Mouse (Mus musculus) embryonic facial prominence, embryonic 15.5 days (tissue): ENCODE measurements around the gene Irf2bpl. TPM values are rescaled to one million over a fixed set of nuclear protein-coding genes. Genes with fewer than 3 reads are reported as not detected.
A peak's percentile ranks its signal among the peaks of the same experiment; 100 is the strongest.

Source experiments
- ATAC-seq: fragments of 200-750 bp; cut with Nextera tagmentation; 2 replicates; pipeline ENCODE4 v1.8.0; 2017; ENCODE audit warnings: low read depth, moderate TSS enrichment; ENCODE audit not compliant: insufficient number of reproducible peaks, low FRiP score, low TSS enrichment
- H3K27ac ChIP-seq: fragments of 300-500 bp; sonication (generic); replicated peaks from 2 replicates; pipeline ENCODE4 v1.5.1; 2015; ENCODE audit warnings: mild to moderate bottlenecking, inconsistent platforms
- H3K27me3 ChIP-seq: fragments of 300-500 bp; sonication (generic); 2 replicates; pipeline ENCODE4 v1.6.1; 2015; ENCODE audit warnings: inconsistent platforms
- H3K36me3 ChIP-seq: fragments of 300-500 bp; sonication (generic); 2 replicates; pipeline ENCODE4 v1.6.1; 2015; ENCODE audit warnings: mild to moderate bottlenecking, inconsistent platforms
- H3K4me1 ChIP-seq: fragments of 300-500 bp; sonication (generic); 2 replicates; pipeline ENCODE4 v1.6.1; 2015; ENCODE audit warnings: inconsistent platforms
- H3K4me2 ChIP-seq: fragments of 300-500 bp; sonication (generic); replicated peaks from 2 replicates; pipeline ENCODE4 v1.6.1; 2015; ENCODE audit warnings: mild to moderate bottlenecking, inconsistent platforms
- H3K4me3 ChIP-seq: fragments of 300-500 bp; sonication (generic); replicated peaks from 2 replicates; pipeline ENCODE4 v1.5.1; 2015; ENCODE audit warnings: mild to moderate bottlenecking, inconsistent platforms
- H3K9ac ChIP-seq: fragments of 300-500 bp; sonication (generic); 2 replicates; pipeline ENCODE4 v1.6.1; 2015; ENCODE audit warnings: inconsistent platforms
- H3K9me3 ChIP-seq: fragments of 300-500 bp; sonication (generic); replicated peaks from 2 replicates; pipeline ENCODE4 v1.6.1; 2016; ENCODE audit warnings: inconsistent platforms
- WGBS: fragments of 180-500 bp; shearing (Covaris S2); methylation state at CpG from one replicate; pipeline ENCODE4 v1.1.7; 2015; 5-methylcytosine and 5-hydroxymethylcytosine counted together
- polyA plus RNA-seq: library from polyadenylated mRNA; unstranded; fragments of >200 nt; fragmentation: Nextera tagmentation; extraction: Ambion mirVana; gene quantifications from 2 replicates; pipeline ENCODE4 v1.2.1, GENCODE M21; 2015

Irf2bpl gene
- polyA plus RNA-seq, 1 experiment from 2014 or later = 50.6 TPM

- no peak overlapping the region for H3K9ac ChIP-seq
- peak overlapping the region; percentile 61; the same call in 1 of the 2 replicates for H3K27ac ChIP-seq
- 54% methylated on average over 6 of the region's 6 CpGs for WGBS
- peaks cover 34% of the 10 kb centered on the region for H3K4me1 ChIP-seq
- H3K36me3 ChIP-seq = no peaks in the 10 kb centered on the region
- no peak overlapping the region for H3K4me2 ChIP-seq
- no peaks in the 10 kb centered on the region for H3K9me3 ChIP-seq
- 0 out of 2 replicates have a peak, but pooled peaks have one; percentile 23 for ATAC-seq
- H3K4me3 ChIP-seq = no peak overlapping the region
- H3K27me3 ChIP-seq = no peaks in the 10 kb centered on the region
These were observed 30.2 kb upstream of the Irf2bpl start for GRCm38 (mm10) chr12:86914756-86915155.

GRCm38 (mm10) chr12:86914351-86914750 is 29.8 kb upstream of the Irf2bpl start:
- WGBS = 64% methylated on average over 2 of the region's 2 CpGs
- Histone ChIP-seq H3K4me3 (no peak overlapping the region), H3K4me2 (no peak overlapping the region), H3K4me1 (peaks cover 33% of the 10 kb centered on the region), H3K36me3 (no peaks in the 10 kb centered on the region), H3K9me3 (no peaks in the 10 kb centered on the region), H3K27me3 (no peaks in the 10 kb centered on the region), H3K9ac (no peak overlapping the region), H3K27ac (peak overlapping the region; percentile 61; the same call in 1 of the 2 replicates)
- no peak for ATAC-seq

GRCm38 (mm10) chr12:86912335-86913093 is 27.9 kb upstream of the Irf2bpl start:
- WGBS = 10% methylated on average over 22 of the region's 22 CpGs

GRCm38 (mm10) chr12:86911482-86911931 is 26.9 kb upstream of the Irf2bpl start:
- Histone ChIP-seq H3K9me3 (no peaks in the 10 kb centered on the region), H3K9ac (no peak overlapping the region), H3K36me3 (no peaks in the 10 kb centered on the region), H3K27me3 (no peaks in the 10 kb centered on the region), H3K4me1 (peaks cover 25% of the 10 kb centered on the region), H3K4me2 (no peak overlapping the region), H3K4me3 (no peak overlapping the region), H3K27ac (no peak overlapping the region; the same call in 1 of the 2 replicates)
- 28% methylated on average over 10 of the region's 10 CpGs for WGBS
- ATAC-seq = no peak

More at GRCm38 (mm10) chr12:86912335-86913093, 27.9 kb upstream of the Irf2bpl start:
- peak overlapping the region; percentile 27; the same call in 1 of the 2 replicates for H3K4me2 ChIP-seq
- H3K27ac ChIP-seq = peak overlapping the region; percentile 48; the same call in 1 of the 2 replicates
- H3K36me3 ChIP-seq = no peaks in the 10 kb centered on the region
- H3K9ac ChIP-seq = no peak overlapping the region
- H3K9me3 ChIP-seq = no peaks in the 10 kb centered on the region
- ATAC-seq = no peak
- H3K4me3 ChIP-seq = no peak overlapping the region
- H3K27me3 ChIP-seq = no peaks in the 10 kb centered on the region
- H3K4me1 ChIP-seq = peaks cover 24% of the 10 kb centered on the region

- no peak for ATAC-seq
- Histone ChIP-seq H3K27me3 (no peaks in the 10 kb centered on the region), H3K36me3 (no peaks in the 10 kb centered on the region), H3K4me2 (no peak overlapping the region), H3K4me1 (peaks cover 21% of the 10 kb centered on the region), H3K27ac (no peak overlapping the region), H3K9ac (no peak overlapping the region), H3K9me3 (no peaks in the 10 kb centered on the region), H3K4me3 (no peak overlapping the region)
- 2% methylated on average over 15 of the region's 15 CpGs for WGBS
These were observed 21.8 kb upstream of the Irf2bpl start for GRCm38 (mm10) chr12:86906395-86906794.

- H3K9ac ChIP-seq = no peak overlapping the region
- H3K4me1 ChIP-seq = peaks cover 19% of the 10 kb centered on the region
- no peaks in the 10 kb centered on the region for H3K27me3 ChIP-seq
- H3K36me3 ChIP-seq = no peaks in the 10 kb centered on the region
- peak; percentile 30; the same call in 1 of the 2 replicates for ATAC-seq
- H3K27ac ChIP-seq = no peak overlapping the region; the same call in 1 of the 2 replicates
- WGBS = 62% methylated on average over 7 of the region's 7 CpGs
- no peak overlapping the region for H3K4me2 ChIP-seq
- H3K4me3 ChIP-seq = no peak overlapping the region
- no peaks in the 10 kb centered on the region for H3K9me3 ChIP-seq
These were observed 21.3 kb upstream of the Irf2bpl start for GRCm38 (mm10) chr12:86905876-86906275.

- WGBS = 11% methylated on average over 4 of the region's 4 CpGs
- no peaks in the 10 kb centered on the region for H3K27me3 ChIP-seq
- no peak overlapping the region for H3K4me2 ChIP-seq
- no peaks in the 10 kb centered on the region for H3K9me3 ChIP-seq
- no peak overlapping the region for H3K27ac ChIP-seq
- no peak overlapping the region for H3K9ac ChIP-seq
- no peak for ATAC-seq
- peaks cover 25% of the 10 kb centered on the region for H3K4me1 ChIP-seq
- H3K4me3 ChIP-seq = no peak overlapping the region
- H3K36me3 ChIP-seq = no peaks in the 10 kb centered on the region
These were observed 20.6 kb upstream of the Irf2bpl start for GRCm38 (mm10) chr12:86905203-86905602.

- peaks cover 36% of the 10 kb centered on the region for H3K4me1 ChIP-seq
- no peak overlapping the region for H3K4me3 ChIP-seq
- H3K27ac ChIP-seq = no peak overlapping the region
- H3K27me3 ChIP-seq = no peaks in the 10 kb centered on the region
- H3K36me3 ChIP-seq = no peaks in the 10 kb centered on the region
- no peak for ATAC-seq
- H3K9ac ChIP-seq = no peak overlapping the region
- no peak overlapping the region for H3K4me2 ChIP-seq
- no peaks in the 10 kb centered on the region for H3K9me3 ChIP-seq
- 70% methylated on average over 11 of the region's 11 CpGs for WGBS
These were observed 19.5 kb upstream of the Irf2bpl start for GRCm38 (mm10) chr12:86903828-86904806.

GRCm38 (mm10) chr12:86899461-86900179 is 15.0 kb upstream of the Irf2bpl start:
- Histone ChIP-seq H3K4me2 (0 out of 2 replicates have a peak overlapping the region, but pooled peaks have one; percentile 1), H3K4me3 (no peak overlapping the region), H3K9ac (no peak overlapping the region), H3K27me3 (no peaks in the 10 kb centered on the region), H3K9me3 (no peaks in the 10 kb centered on the region), H3K4me1 (peaks cover 65% of the 10 kb centered on the region), H3K27ac (peak overlapping the region; percentile 73), H3K36me3 (no peaks in the 10 kb centered on the region)
- WGBS = 15% methylated on average over 11 of the region's 11 CpGs
- ATAC-seq = no peak

GRCm38 (mm10) chr12:86898448-86898847 is 13.8 kb upstream of the Irf2bpl start:
- WGBS = 65% methylated on average over 3 of the region's 3 CpGs
- ATAC-seq = no peak
- Histone ChIP-seq H3K27ac (peak overlapping the region; percentile 99), H3K9ac (no peak overlapping the region), H3K4me1 (peaks cover 68% of the 10 kb centered on the region), H3K4me3 (no peak overlapping the region), H3K4me2 (no peak overlapping the region), H3K9me3 (no peaks in the 10 kb centered on the region), H3K36me3 (no peaks in the 10 kb centered on the region), H3K27me3 (no peaks in the 10 kb centered on the region)
